Mouse (Mus musculus) liver, embryonic 11.5 days (tissue): ENCODE results near the gene Atp8a2. TPM values are rescaled to one million over a fixed set of nuclear protein-coding genes. Genes with fewer than 3 reads are reported as not detected.

Experiments used
- ATAC-seq: fragments of 200-750 bp; cut with Nextera tagmentation; replicated peaks from 2 replicates; pipeline ENCODE4 v1.8.0; 2017; ENCODE audit warnings: moderate number of reproducible peaks, mild to moderate bottlenecking, moderate TSS enrichment, moderate library complexity; ENCODE audit not compliant: low FRiP score
- DNase-seq: peaks from one replicate; pipeline ENCODE4 v3.0.0-alpha.2; 2017; ENCODE audit warnings: low spot score
- H3K27ac ChIP-seq: fragments of 300-500 bp; sonication (generic); 2 replicates; pipeline ENCODE4 v1.5.1; 2014; ENCODE audit warnings: mild to moderate bottlenecking, low read depth, low read length, control low read depth
- H3K27me3 ChIP-seq: fragments of 300-500 bp; sonication (generic); replicated peaks from 2 replicates; pipeline ENCODE4 v1.6.1; 2014; ENCODE audit warnings: low read length, mixed read lengths; ENCODE audit not compliant: control insufficient read depth, insufficient read depth
- H3K36me3 ChIP-seq: fragments of 300-500 bp; sonication (generic); 2 replicates; pipeline ENCODE4 v1.6.1; 2014; ENCODE audit warnings: mild to moderate bottlenecking, low read length, moderate library complexity, mixed read lengths; ENCODE audit not compliant: control insufficient read depth, insufficient read depth
- H3K4me1 ChIP-seq: fragments of 300-500 bp; sonication (generic); replicated peaks from 2 replicates; pipeline ENCODE4 v1.6.1; 2014; ENCODE audit warnings: low read length, mixed read lengths; ENCODE audit not compliant: control insufficient read depth, insufficient read depth
- H3K4me2 ChIP-seq: fragments of 300-500 bp; sonication (generic); 2 replicates; pipeline ENCODE4 v1.6.1; 2014; ENCODE audit warnings: mild to moderate bottlenecking, control low read depth, moderate library complexity
- H3K4me3 ChIP-seq: fragments of 300-500 bp; sonication (generic); 2 replicates; pipeline ENCODE4 v1.5.1; 2014; ENCODE audit warnings: low read depth, low read length, control low read depth
- H3K9ac ChIP-seq: fragments of 300-500 bp; sonication (generic); 2 replicates; pipeline ENCODE4 v1.6.1; 2014; ENCODE audit warnings: low read depth, low read length, control low read depth
- H3K9me3 ChIP-seq: fragments of 300-500 bp; sonication (generic); 2 replicates; pipeline ENCODE4 v1.6.1; 2016; ENCODE audit warnings: low read length, inconsistent platforms, mixed read lengths; ENCODE audit not compliant: control insufficient read depth
- WGBS: fragments of 180-500 bp; shearing (Covaris S2); extraction: QIAGEN DNeasy Blood & Tissue Kit; methylation state at CpG from one replicate; pipeline ENCODE4 v1.1.7; 2014; 5-methylcytosine and 5-hydroxymethylcytosine counted together
- polyA plus RNA-seq: library from polyadenylated mRNA; unstranded; fragments of >200 nt; fragmentation: Nextera tagmentation; extraction: Ambion mirVana; gene quantifications from 2 replicates; pipeline ENCODE4 v1.2.1, GENCODE M21; 2014

Gene Atp8a2
- polyA plus RNA-seq, 1 experiment from 2014 or later, result 2.2 TPM

DNA sequence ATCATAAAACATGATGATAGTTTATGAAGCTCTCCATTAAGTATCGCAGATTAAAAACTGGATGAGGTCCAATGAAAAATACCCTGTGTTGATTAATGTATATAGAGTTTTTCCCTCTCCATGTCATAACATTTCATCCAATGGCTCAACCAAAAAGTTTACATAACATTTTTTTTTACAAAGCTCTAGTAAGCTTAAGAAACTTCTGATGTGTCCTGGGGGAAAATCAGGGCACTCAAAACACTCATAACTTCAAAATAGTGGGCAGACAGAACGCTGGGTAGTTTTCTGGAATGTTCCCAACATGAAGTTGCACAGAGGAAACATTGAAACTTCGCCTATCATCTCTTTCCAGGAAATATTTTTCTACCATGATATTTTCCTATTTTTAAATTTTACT is 318.7 kb downstream of the Atp8a2 start:
- Histone ChIP-seq H3K27me3 (no peaks in the 10 kb centered on the region), H3K4me1 (no peaks in the 10 kb centered on the region), H3K27ac (no peak overlapping the region), H3K36me3 (no peaks in the 10 kb centered on the region; the same call in 1 of the 2 replicates), H3K4me3 (no peak overlapping the region), H3K9ac (no peak overlapping the region), H3K4me2 (no peak overlapping the region), H3K9me3 (no peaks in the 10 kb centered on the region)
- DNase-seq (no peak), ATAC-seq (no peak)
- WGBS, result 77% methylated on average over 3 of the region's 3 CpGs

DNA sequence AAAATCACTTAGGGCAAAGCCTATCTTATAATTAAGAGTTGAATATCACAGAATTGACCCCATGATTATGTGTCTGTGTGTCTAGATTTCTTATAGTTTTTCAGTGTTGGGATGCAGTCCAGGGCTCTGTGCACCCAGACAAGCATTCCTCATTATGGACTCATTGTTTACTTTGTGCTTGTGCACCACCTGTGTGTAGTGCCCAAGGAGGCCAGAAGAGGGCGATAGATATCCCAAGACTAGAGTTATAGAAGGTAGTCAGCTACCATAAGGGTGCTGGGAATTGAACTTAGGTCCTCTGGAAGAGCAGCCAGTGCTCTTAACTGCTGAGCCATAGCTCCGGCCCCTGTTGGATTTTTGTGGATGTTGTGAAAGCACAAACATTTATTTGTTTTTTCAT is 320.5 kb downstream of the Atp8a2 start:
- no peaks in the 10 kb centered on the region for H3K4me1 ChIP-seq
- H3K4me2 ChIP-seq, result no peak overlapping the region
- H3K4me3 ChIP-seq, result no peak overlapping the region
- ATAC-seq, result no peak
- 76% methylated on average over 2 of the region's 2 CpGs for WGBS
- no peak for DNase-seq
- no peak overlapping the region for H3K9ac ChIP-seq
- no peaks in the 10 kb centered on the region for H3K9me3 ChIP-seq
- no peaks in the 10 kb centered on the region for H3K27me3 ChIP-seq
- no peaks in the 10 kb centered on the region; the same call in 1 of the 2 replicates for H3K36me3 ChIP-seq
- H3K27ac ChIP-seq, result no peak overlapping the region

GRCm38 (mm10) chr14:59868369-59868768 is 328.6 kb downstream of the Atp8a2 start:
- WGBS, result 74% methylated on average over 7 of the region's 7 CpGs
- H3K9ac ChIP-seq, result no peak overlapping the region

DNA sequence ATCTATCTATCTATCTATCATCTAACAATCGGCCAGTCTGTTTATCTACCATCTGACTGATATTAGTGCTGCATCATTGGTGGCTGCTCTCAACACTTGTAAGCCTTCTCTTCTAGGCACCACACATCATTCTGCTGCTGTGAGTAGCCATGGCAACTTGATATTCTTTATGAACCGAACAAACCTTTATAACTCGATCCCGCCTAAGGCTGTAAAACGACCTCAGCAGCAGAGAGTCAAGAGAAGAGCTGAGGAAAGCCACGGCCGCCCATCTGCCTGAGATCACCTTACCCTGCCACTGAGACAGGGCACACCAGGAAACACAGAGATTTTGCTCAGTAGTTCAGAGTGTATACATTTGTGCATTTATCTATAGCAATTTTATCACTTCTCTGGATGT is 329.2 kb downstream of the Atp8a2 start:
- ATAC-seq (no peak), DNase-seq (no peak)
- no peak overlapping the region for H3K4me2 ChIP-seq
- no peak overlapping the region for H3K4me3 ChIP-seq
- no peaks in the 10 kb centered on the region for H3K27me3 ChIP-seq
- H3K27ac ChIP-seq, result no peak overlapping the region
- no peaks in the 10 kb centered on the region for H3K9me3 ChIP-seq
- WGBS, result 77% methylated on average over 7 of the region's 7 CpGs
- no peaks in the 10 kb centered on the region for H3K36me3 ChIP-seq
- H3K9ac ChIP-seq, result no peak overlapping the region
- H3K4me1 ChIP-seq, result no peaks in the 10 kb centered on the region; the same call in 1 of the 2 replicates

More at GRCm38 (mm10) chr14:59868369-59868768, 328.6 kb downstream of the Atp8a2 start:
- no peak for DNase-seq
- ATAC-seq, result no peak
- Histone ChIP-seq H3K27me3 (no peaks in the 10 kb centered on the region), H3K27ac (no peak overlapping the region), H3K4me3 (no peak overlapping the region), H3K36me3 (no peaks in the 10 kb centered on the region), H3K4me1 (no peaks in the 10 kb centered on the region; the same call in 1 of the 2 replicates), H3K4me2 (no peak overlapping the region), H3K9me3 (no peaks in the 10 kb centered on the region)

GRCm38 (mm10) chr14:59866001-59866400 is 331.0 kb downstream of the Atp8a2 start:
- Histone ChIP-seq H3K36me3 (no peaks in the 10 kb centered on the region), H3K9ac (no peak overlapping the region), H3K4me3 (no peak overlapping the region), H3K27ac (no peak overlapping the region), H3K4me1 (no peaks in the 10 kb centered on the region; the same call in 1 of the 2 replicates), H3K4me2 (no peak overlapping the region), H3K27me3 (no peaks in the 10 kb centered on the region), H3K9me3 (no peaks in the 10 kb centered on the region)
- no peak for ATAC-seq
- 52% methylated on average over 5 of the region's 5 CpGs for WGBS
- no peak for DNase-seq

- Histone ChIP-seq H3K9me3 (no peaks in the 10 kb centered on the region), H3K4me3 (no peak overlapping the region), H3K4me1 (no peaks in the 10 kb centered on the region; the same call in 1 of the 2 replicates), H3K4me2 (no peak overlapping the region), H3K27me3 (no peaks in the 10 kb centered on the region), H3K9ac (no peak overlapping the region), H3K36me3 (no peaks in the 10 kb centered on the region), H3K27ac (no peak overlapping the region)
- 76% methylated on average over 4 of the region's 4 CpGs for WGBS
- DNase-seq (no peak), ATAC-seq (no peak)
Observed at GRCm38 (mm10) chr14:59862351-59862750, 334.6 kb downstream of the Atp8a2 start.

DNA sequence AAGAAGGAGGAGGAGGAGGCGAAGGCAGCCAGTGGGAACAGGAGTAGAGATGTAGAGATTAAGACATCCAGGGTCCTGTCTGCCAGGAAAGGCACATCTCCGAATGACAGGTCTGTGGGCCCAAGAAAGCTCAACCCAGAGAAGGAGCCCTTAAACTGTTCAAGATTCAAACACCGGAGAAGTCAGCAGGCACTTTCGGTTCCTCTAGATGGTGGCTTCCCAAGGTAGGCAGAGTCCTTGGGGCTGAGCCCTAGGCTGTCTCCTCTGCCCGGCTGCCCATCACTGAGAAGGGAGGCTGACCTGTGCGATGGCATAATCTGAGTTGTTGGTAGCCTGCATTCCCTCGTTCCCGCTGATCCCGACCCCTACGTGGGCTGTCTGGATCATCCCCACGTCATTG is 337.1 kb downstream of the Atp8a2 start:
- Histone ChIP-seq H3K27ac (no peak overlapping the region), H3K36me3 (no peaks in the 10 kb centered on the region), H3K4me3 (no peak overlapping the region), H3K27me3 (no peaks in the 10 kb centered on the region), H3K4me2 (no peak overlapping the region), H3K9ac (no peak overlapping the region), H3K9me3 (no peaks in the 10 kb centered on the region), H3K4me1 (no peaks in the 10 kb centered on the region)
- no peak for DNase-seq
- WGBS, result 87% methylated on average over 11 of the region's 11 CpGs
- ATAC-seq, result no peak

DNA sequence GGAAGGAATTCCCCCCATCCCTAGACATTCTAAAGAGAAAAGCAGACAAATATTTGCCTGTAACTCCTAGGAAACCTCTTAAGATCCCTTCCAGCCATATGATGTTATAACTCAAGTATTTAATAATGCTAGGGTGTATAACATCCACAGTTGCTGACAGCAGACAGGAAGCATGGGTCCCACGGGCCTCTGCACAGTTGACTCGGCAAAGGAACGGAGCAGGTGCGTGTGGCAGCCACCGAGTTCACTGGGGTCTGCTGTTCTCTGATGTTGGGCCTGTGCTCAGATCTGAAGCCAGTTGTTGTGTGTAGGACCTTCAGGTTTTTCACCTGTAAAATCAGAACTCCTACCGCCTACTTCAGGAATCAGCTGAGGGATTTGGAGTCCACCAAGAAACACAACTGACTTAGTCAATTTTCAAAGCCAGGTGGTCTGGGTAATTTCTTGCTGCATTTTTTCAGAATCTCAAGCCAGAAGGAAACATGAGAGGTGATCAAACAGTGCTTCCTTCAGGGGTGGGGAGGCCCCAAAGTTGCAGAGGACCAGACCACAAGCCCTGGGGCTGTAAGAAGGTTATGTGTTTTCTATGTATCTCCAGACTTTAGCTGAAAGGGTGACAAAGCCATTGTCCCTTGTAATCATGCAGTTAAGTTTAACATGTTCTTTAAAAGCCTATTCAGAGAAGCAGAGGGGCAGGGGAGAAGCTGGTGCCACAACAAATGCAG is 338.3 kb downstream of the Atp8a2 start:
- Histone ChIP-seq H3K9ac (no peak overlapping the region), H3K36me3 (no peaks in the 10 kb centered on the region), H3K4me3 (no peak overlapping the region), H3K4me1 (no peaks in the 10 kb centered on the region), H3K4me2 (no peak overlapping the region), H3K27me3 (no peaks in the 10 kb centered on the region), H3K27ac (no peak overlapping the region), H3K9me3 (no peaks in the 10 kb centered on the region)
- DNase-seq (no peak), ATAC-seq (no peak)
- WGBS, result 83% methylated on average over 6 of the region's 6 CpGs

GRCm38 (mm10) chr14:59853139-59853538 is 343.8 kb downstream of the Atp8a2 start:
- no peaks in the 10 kb centered on the region for H3K36me3 ChIP-seq
- no peak for DNase-seq
- H3K4me3 ChIP-seq, result no peak overlapping the region
- no peak overlapping the region for H3K27ac ChIP-seq
- H3K27me3 ChIP-seq, result no peaks in the 10 kb centered on the region
- H3K9ac ChIP-seq, result no peak overlapping the region
- no peak overlapping the region for H3K4me2 ChIP-seq
- no peaks in the 10 kb centered on the region for H3K9me3 ChIP-seq
- 41% methylated on average over 9 of the region's 9 CpGs for WGBS
- ATAC-seq, result no peak
- H3K4me1 ChIP-seq, result no peaks in the 10 kb centered on the region
